Comparison of ENCODE assay signal across 13 mouse cellular contexts in genomic region chr3:140705536-140705935, GRCm38 (mm10).
"Had no signal": no experiment of that assay in that cellular context is flagged by ENCODE, and none has a peak within 500 bp of the region (broad histone marks: within the 10 kb centered on the region; RNA-seq: fewer than 3 reads in every experiment).

No protein-coding gene starts in this region.

- H3K36me3 ChIP-seq: limb, embryonic 15.5 days; liver, embryonic 12.5 days; lung, embryonic 15.5 days; neural tube, embryonic 15.5 days had no signal

- ATAC-seq: liver, embryonic 12.5 days had no signal

- H3K4me2 ChIP-seq: limb, embryonic 15.5 days; liver, embryonic 12.5 days; lung, embryonic 15.5 days; neural tube, embryonic 15.5 days had no signal

- H3K4me1 ChIP-seq: limb, embryonic 15.5 days; liver, embryonic 12.5 days; lung, embryonic 15.5 days had no signal

- H3K27me3 ChIP-seq: limb, embryonic 15.5 days; liver, embryonic 12.5 days; lung, embryonic 15.5 days; neural tube, embryonic 15.5 days had no signal

- H3K9ac ChIP-seq: limb, embryonic 15.5 days; liver, embryonic 12.5 days; lung, embryonic 15.5 days; neural tube, embryonic 15.5 days had no signal

- H3K9me3 ChIP-seq: limb, embryonic 15.5 days; liver, embryonic 12.5 days; lung, embryonic 15.5 days; neural tube, embryonic 15.5 days had no signal

- DNase-seq: kidney, adult 11 months; kidney, adult 9 months; kidney, postnatal 36 days; right cerebral cortex, postnatal 4 days; spleen, adult 18-20 months; thymus, adult 2 months; thymus, postnatal 25 days had no signal

- H3K4me3 ChIP-seq: limb, embryonic 15.5 days; liver, embryonic 12.5 days; lung, embryonic 15.5 days; myocyte; neural tube, embryonic 15.5 days had no signal

- H3K27ac ChIP-seq: kidney, postnatal 0 days; limb, embryonic 15.5 days; liver, embryonic 12.5 days; lung, embryonic 15.5 days; neural tube, embryonic 15.5 days had no signal
